Mouse (Mus musculus) forebrain, embryonic 11.5 days (tissue): ENCODE measurements around the gene Eef2. TPM values are rescaled to one million over a fixed set of nuclear protein-coding genes. Genes with fewer than 3 reads are reported as not detected.
A peak's percentile ranks its signal among the peaks of the same experiment; 100 is the strongest.

Source experiments
- ATAC-seq: fragments of 200-750 bp; cut with Nextera tagmentation; replicated peaks from 2 replicates; pipeline ENCODE4 v1.8.0; 2017; ENCODE audit warnings: moderate TSS enrichment; ENCODE audit not compliant: low FRiP score
- DNase-seq: peaks from one replicate; pipeline ENCODE4 v3.0.0-alpha.2; 2017; ENCODE audit warnings: low spot score
- H3K27ac ChIP-seq: fragments of 300-500 bp; sonication (generic); 2 replicates; pipeline ENCODE4 v1.5.1; 2014; ENCODE audit warnings: low read depth, low read length
- H3K27me3 ChIP-seq: fragments of 300-500 bp; sonication (generic); 2 replicates; pipeline ENCODE4 v1.6.1; 2014; ENCODE audit warnings: mild to moderate bottlenecking, low read length, mixed read lengths; ENCODE audit not compliant: control insufficient read depth, insufficient read depth
- H3K36me3 ChIP-seq: fragments of 300-500 bp; sonication (generic); 2 replicates; pipeline ENCODE4 v1.6.1; 2014; ENCODE audit warnings: mild to moderate bottlenecking, low read length, moderate library complexity, mixed read lengths; ENCODE audit not compliant: control insufficient read depth, insufficient read depth
- H3K4me1 ChIP-seq: fragments of 300-500 bp; sonication (generic); replicated peaks from 2 replicates; pipeline ENCODE4 v1.6.1; 2014; ENCODE audit warnings: low read length, mixed read lengths; ENCODE audit not compliant: control insufficient read depth, insufficient read depth
- H3K4me2 ChIP-seq: fragments of 300-500 bp; sonication (generic); 2 replicates; pipeline ENCODE4 v1.6.1; 2014; ENCODE audit warnings: low read depth, mild to moderate bottlenecking, low read length, moderate library complexity, mixed read lengths; ENCODE audit not compliant: severe bottlenecking
- H3K4me3 ChIP-seq: fragments of 300-500 bp; sonication (generic); 2 replicates; pipeline ENCODE4 v1.5.1; 2014; ENCODE audit warnings: low read depth, low read length
- H3K9ac ChIP-seq: fragments of 300-500 bp; sonication (generic); 2 replicates; pipeline ENCODE4 v1.6.1; 2014; ENCODE audit warnings: low read length
- H3K9me3 ChIP-seq: fragments of 300-500 bp; sonication (generic); 2 replicates; pipeline ENCODE4 v1.6.1; 2016; ENCODE audit warnings: low read length, mixed read lengths; ENCODE audit not compliant: control insufficient read depth
- WGBS: fragments of 180-500 bp; shearing (Covaris S2); extraction: QIAGEN DNeasy Blood & Tissue Kit; methylation state at CpG from one replicate; pipeline ENCODE4 v1.1.7; 2014; 5-methylcytosine and 5-hydroxymethylcytosine counted together
- polyA plus RNA-seq: library from polyadenylated mRNA; unstranded; fragments of >200 nt; fragmentation: Nextera tagmentation; extraction: Ambion mirVana; gene quantifications from 2 replicates; pipeline ENCODE4 v1.2.1, GENCODE M21; 2014

Eef2 gene
- polyA plus RNA-seq, 1 experiment from 2014 or later = 501 TPM

GRCm38 (mm10) chr10:81192270-81192967, 16.0 kb downstream of the Eef2 start:
- Histone ChIP-seq H3K27ac (peak overlapping the region; percentile 74), H3K9me3 (no peaks in the 10 kb centered on the region), H3K9ac (peak overlapping the region; percentile 73), H3K4me3 (peak overlapping the region; percentile 54), H3K4me2 (peak overlapping the region; percentile 97), H3K4me1 (peaks cover 13% of the 10 kb centered on the region), H3K27me3 (peaks cover 26% of the 10 kb centered on the region), H3K36me3 (no peaks in the 10 kb centered on the region; the same call in 1 of the 2 replicates)
- WGBS = under 1% methylated on average over 91 of the region's 93 CpGs
- ATAC-seq (peak; percentile 81), DNase-seq (peak; percentile 86)

- H3K9ac ChIP-seq = peak overlapping the region; percentile 73
- H3K27me3 ChIP-seq = peaks cover 27% of the 10 kb centered on the region
- no peaks in the 10 kb centered on the region; the same call in 1 of the 2 replicates for H3K36me3 ChIP-seq
- 2% methylated on average over 19 of the region's 19 CpGs for WGBS
- ATAC-seq = peak; percentile 42
- peak overlapping the region; percentile 74 for H3K27ac ChIP-seq
- H3K4me2 ChIP-seq = peak overlapping the region; percentile 97
- DNase-seq = no peak
- no peaks in the 10 kb centered on the region for H3K9me3 ChIP-seq
- peak overlapping the region; percentile 54 for H3K4me3 ChIP-seq
- peaks cover 13% of the 10 kb centered on the region for H3K4me1 ChIP-seq
Measured at GRCm38 (mm10) chr10:81192968-81193501, 16.6 kb downstream of the Eef2 start.

GRCm38 (mm10) chr10:81193991-81194774, 17.8 kb downstream of the Eef2 start:
- Histone ChIP-seq H3K36me3 (no peaks in the 10 kb centered on the region; the same call in 1 of the 2 replicates), H3K27me3 (peaks cover 27% of the 10 kb centered on the region), H3K4me1 (peaks cover 13% of the 10 kb centered on the region), H3K4me2 (peak overlapping the region; percentile 2; the same call in 1 of the 2 replicates), H3K9ac (no peak overlapping the region), H3K9me3 (no peaks in the 10 kb centered on the region), H3K27ac (no peak overlapping the region), H3K4me3 (no peak overlapping the region)
- 14% methylated on average over 37 of the region's 37 CpGs for WGBS
- DNase-seq (no peak), ATAC-seq (no peak)

DNA sequence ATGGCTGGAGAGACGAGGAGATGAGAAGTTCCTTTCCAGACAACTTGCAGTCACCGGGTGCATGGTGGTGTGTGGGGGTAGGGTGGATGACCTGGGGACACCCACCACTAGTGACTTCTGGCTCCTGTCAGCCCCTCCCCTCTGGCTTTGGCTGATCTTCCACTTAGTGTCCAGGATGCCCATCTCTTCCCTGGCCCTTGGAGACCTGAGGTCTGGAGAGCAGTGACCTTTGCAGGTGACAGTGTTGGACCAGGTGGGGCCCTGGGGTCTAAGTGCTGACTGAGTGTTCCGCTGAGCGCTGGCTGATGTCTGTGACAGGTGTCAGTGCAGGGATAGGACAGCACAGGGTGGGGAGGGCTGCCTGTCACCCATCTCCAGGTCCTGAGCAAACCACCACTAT, 18.9 kb downstream of the Eef2 start:
- H3K9me3 ChIP-seq = no peaks in the 10 kb centered on the region
- H3K27me3 ChIP-seq = peaks cover 27% of the 10 kb centered on the region
- DNase-seq = no peak
- no peak overlapping the region for H3K4me3 ChIP-seq
- no peak overlapping the region for H3K27ac ChIP-seq
- no peak overlapping the region for H3K9ac ChIP-seq
- no peaks in the 10 kb centered on the region; the same call in 1 of the 2 replicates for H3K36me3 ChIP-seq
- no peak overlapping the region for H3K4me2 ChIP-seq
- ATAC-seq = no peak
- H3K4me1 ChIP-seq = peaks cover 13% of the 10 kb centered on the region
- WGBS = 73% methylated on average over 4 of the region's 4 CpGs

- ATAC-seq (no peak), DNase-seq (no peak)
- Histone ChIP-seq H3K4me2 (no peak overlapping the region), H3K27me3 (peaks cover 27% of the 10 kb centered on the region), H3K9me3 (no peaks in the 10 kb centered on the region), H3K4me3 (no peak overlapping the region), H3K9ac (no peak overlapping the region), H3K27ac (no peak overlapping the region), H3K4me1 (peaks cover 13% of the 10 kb centered on the region), H3K36me3 (no peaks in the 10 kb centered on the region)
- 71% methylated on average over 11 of the region's 11 CpGs for WGBS
Measured at GRCm38 (mm10) chr10:81196470-81197065, 20.1 kb downstream of the Eef2 start.

DNA sequence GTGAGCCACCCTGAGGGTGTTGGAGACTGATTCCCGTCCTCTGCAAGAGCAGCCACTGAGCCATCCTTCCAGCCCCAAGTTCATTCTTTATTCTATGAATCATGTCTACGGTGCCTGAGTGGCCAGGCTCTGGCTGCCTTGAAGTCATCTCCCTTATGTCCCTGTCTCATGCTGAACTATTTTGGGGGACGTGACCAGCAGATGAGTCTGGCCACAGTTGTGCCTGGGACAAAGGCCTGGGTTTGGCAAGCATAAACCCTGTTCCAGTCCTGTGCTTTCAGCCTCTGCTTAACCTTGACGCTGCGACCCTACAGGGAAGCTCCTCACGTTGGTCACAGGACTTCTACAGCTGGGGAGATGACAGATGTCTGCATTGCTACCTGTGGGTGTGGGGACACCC, 20.9 kb downstream of the Eef2 start:
- no peak for DNase-seq
- H3K36me3 ChIP-seq = no peaks in the 10 kb centered on the region
- H3K27ac ChIP-seq = no peak overlapping the region
- no peak for ATAC-seq
- peaks cover 13% of the 10 kb centered on the region for H3K4me1 ChIP-seq
- H3K27me3 ChIP-seq = peaks cover 27% of the 10 kb centered on the region
- no peaks in the 10 kb centered on the region for H3K9me3 ChIP-seq
- 52% methylated on average over 6 of the region's 6 CpGs for WGBS
- H3K9ac ChIP-seq = no peak overlapping the region
- H3K4me2 ChIP-seq = no peak overlapping the region
- H3K4me3 ChIP-seq = no peak overlapping the region

DNA sequence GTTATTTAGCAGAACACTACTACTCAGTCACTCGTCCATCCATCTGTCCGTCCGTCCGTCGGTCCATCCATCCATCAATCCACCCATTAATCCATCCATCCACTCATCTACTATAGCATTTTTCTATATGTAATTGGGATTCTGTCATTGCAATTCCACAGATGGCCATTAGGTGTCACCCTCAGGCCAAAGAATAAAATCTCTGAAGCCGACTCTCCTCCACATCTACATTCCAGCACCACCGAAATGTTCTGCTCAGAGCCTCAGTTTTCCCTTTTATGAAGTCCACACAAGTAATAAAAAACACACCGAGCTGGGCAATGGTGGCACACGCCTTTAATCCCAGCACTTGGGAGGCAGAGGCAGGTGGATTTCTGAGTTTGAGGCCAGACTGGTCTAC, 21.8 kb downstream of the Eef2 start:
- peaks cover 26% of the 10 kb centered on the region for H3K27me3 ChIP-seq

GRCm38 (mm10) chr10:81198990-81199389, 22.6 kb downstream of the Eef2 start:
- H3K9me3 ChIP-seq = no peaks in the 10 kb centered on the region
- no peak for DNase-seq
- H3K27me3 ChIP-seq = peaks cover 23% of the 10 kb centered on the region
- H3K4me3 ChIP-seq = no peak overlapping the region
- no peak for ATAC-seq
- 87% methylated on average over 6 of the region's 6 CpGs for WGBS
- H3K9ac ChIP-seq = no peak overlapping the region
- no peak overlapping the region for H3K27ac ChIP-seq
- no peaks in the 10 kb centered on the region for H3K36me3 ChIP-seq
- no peak overlapping the region for H3K4me2 ChIP-seq
- H3K4me1 ChIP-seq = peaks cover 6% of the 10 kb centered on the region; the same call in 1 of the 2 replicates

More for the DNA sequence above, 21.8 kb downstream of the Eef2 start:
- Histone ChIP-seq H3K9ac (no peak overlapping the region), H3K27ac (no peak overlapping the region), H3K4me3 (no peak overlapping the region), H3K9me3 (no peaks in the 10 kb centered on the region), H3K4me1 (peaks cover 8% of the 10 kb centered on the region; the same call in 1 of the 2 replicates), H3K4me2 (no peak overlapping the region), H3K36me3 (no peaks in the 10 kb centered on the region)
- 3% methylated on average over 9 of the region's 9 CpGs for WGBS
- DNase-seq (peak; percentile 71), ATAC-seq (no peak)
